Comparison of ENCODE assay signal across 10 mouse cellular contexts in genomic region chr3:53974905-53975551, GRCm38 (mm10).
DNase-seq lines count a peak whose midpoint lies in the region; ATAC-seq and TF ChIP-seq lines count a peak whose summit lies in the region.
"Had no signal": no experiment of that assay in that cellular context is flagged by ENCODE, and none has a peak within 500 bp of the region (broad histone marks: within the 10 kb centered on the region; RNA-seq: fewer than 3 reads in every experiment).

No protein-coding gene starts in this region.

- no peak overlapping the region for H3K27ac ChIP-seq in gastrocnemius, adult 2 months

- ATAC-seq in neutrophil, adult 5-6 weeks (ENCODE audit: extremely low read depth, insufficient number of reproducible peaks, low FRiP score, poor library complexity, severe bottlenecking): peak; percentile 80

- peak overlapping the region; percentile 5; the same call in 1 of the 2 replicates for H3K4me3 ChIP-seq in gastrocnemius, adult 2 months
- H3K4me3 ChIP-seq: myocyte had no signal

- TF ChIP-seq CTCF in gastrocnemius, adult 2 months (IDR thresholded peaks at IDR 0.05): no peak

- no peak for DNase-seq in gastrocnemius, adult 2 months
- DNase-seq in gastrocnemius, postnatal 4 days (ENCODE audit: low spot score in 2 of 2): no peak
- peak; percentile 2 for DNase-seq in spleen, adult 12 weeks (ENCODE audit: low spot score)
- DNase-seq in spleen, adult 18-20 months: no peak
- no peak for DNase-seq in heart, postnatal 25 days (ENCODE audit: low spot score)
- DNase-seq in gastrocnemius, postnatal 25 days: no peak
- no peak for DNase-seq in gastrocnemius, postnatal 36 days
- DNase-seq: gastrocnemius, postnatal 14 days had no signal

- intact Hi-C loops in gastrocnemius, adult 2 months (cut with DNase I): no loop called here
- intact Hi-C loops in heart, postnatal 25 days (cut with DNase I): no loop called here
- intact Hi-C loops in gastrocnemius, postnatal 36 days (cut with DNase I): no loop called here
